Mouse (Mus musculus) mature B cell (primary cell): ENCODE results near the gene Ccm2l.

Experiments
- in situ Hi-C: fragments of 300-500 bp; cut with MboI; formaldehyde crosslinking; loops from 2 replicates; pipeline ENCODE4 v1.14.3; 2019

The Ccm2l gene

DNA sequence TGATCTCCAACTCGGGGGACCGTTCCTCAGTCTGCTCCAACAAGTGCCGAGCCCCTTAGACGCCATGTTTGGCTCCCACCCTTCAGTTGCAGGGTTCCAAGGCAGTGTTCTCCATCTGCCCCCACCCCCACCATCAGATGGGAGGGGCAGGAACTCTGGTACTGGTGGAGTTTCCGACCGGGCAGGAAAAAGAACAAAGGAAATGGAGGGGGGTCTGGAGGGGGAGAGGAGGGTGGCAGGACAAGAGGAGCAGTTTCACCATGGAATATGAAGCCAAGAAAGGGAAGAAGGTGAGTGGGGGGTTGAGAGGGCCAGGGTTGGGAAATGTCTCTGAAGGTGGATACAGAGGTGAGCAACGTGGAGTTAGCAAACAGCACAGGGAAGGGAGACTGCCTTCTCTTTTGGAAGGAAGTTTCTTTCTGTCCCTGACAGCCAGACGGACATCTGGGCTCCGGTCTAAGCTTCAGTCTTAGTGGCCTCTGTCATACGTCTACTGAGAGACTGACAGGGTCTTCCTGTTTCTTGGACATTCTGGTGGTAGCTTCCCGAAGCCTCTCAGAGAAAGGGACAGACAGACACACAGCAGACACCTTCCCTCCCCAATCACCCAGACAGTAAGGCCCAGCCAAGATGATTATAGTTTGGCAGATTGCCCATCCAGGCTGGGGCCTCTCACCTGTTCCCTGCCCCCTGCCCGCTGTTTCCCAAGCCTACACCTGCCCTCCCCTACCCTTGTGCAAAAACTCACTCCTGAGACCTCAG, at the start of gene Ccm2l:
TSS of gene Ccm2l (plus strand) at position 209 of the 762 bp plus-strand sequence.
- in situ Hi-C loops = no loop called here

DNA sequence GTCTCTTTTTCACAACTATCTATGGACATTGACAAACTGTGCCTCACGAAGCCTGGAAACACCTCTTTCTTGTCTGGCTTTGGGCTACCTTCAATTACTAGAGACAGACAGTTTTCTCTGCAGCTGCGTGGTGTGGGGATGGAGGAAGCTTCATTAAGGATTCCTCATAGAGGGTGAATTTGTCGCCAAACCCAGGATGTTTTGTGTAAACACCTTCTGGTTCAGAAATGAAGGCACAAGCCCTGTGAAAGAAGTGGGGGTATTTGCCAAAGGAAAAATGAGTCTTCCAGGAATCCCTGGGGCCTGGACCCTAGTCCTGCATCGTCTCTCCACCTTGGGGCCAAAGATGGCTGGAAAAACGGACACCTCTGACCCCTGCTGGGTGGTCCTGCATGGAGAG, 49.0 kb upstream of the Ccm2l start:
- in situ Hi-C loops = no loop called here

DNA sequence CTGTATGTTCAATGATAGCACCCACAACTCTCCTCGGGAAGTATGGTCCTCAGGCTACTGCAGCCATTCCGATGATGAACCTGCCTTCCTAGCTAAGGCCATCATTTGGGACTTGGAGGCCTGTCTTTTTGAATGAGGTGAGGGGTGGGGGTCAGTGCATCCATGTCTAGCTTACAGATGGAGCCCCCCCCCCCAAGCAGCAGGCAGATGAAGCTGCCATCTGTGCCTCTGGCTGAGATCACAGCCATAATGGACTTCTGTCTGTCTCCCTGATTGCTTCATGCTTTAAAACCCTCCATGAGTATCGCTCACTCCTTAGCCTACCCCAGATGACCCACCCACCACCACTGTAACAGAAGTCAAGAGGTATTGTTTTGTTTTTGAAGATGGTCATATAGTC, 46.4 kb upstream of the Ccm2l start:
- in situ Hi-C loops = no loop called here

DNA sequence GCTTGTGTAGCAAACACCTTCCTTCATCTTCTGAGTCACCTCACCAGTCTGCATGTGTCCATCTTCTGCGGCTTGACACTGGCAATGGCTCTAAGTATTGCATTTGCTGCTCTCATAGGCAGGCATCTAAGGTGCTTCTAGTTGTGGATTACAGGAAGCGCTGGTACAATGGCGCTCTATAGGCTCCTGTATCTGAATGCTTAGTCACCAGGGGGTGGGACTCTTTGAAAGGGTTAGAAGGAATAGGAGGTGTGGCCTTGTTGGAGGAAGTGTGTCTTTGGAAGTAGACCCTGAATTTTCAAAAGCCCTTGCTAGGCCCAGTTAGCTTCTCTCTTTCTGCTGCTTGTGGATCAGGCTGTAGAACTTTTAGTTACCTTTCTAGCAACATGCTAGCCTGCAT, 44.6 kb upstream of the Ccm2l start:
- in situ Hi-C loops = no loop called here

DNA sequence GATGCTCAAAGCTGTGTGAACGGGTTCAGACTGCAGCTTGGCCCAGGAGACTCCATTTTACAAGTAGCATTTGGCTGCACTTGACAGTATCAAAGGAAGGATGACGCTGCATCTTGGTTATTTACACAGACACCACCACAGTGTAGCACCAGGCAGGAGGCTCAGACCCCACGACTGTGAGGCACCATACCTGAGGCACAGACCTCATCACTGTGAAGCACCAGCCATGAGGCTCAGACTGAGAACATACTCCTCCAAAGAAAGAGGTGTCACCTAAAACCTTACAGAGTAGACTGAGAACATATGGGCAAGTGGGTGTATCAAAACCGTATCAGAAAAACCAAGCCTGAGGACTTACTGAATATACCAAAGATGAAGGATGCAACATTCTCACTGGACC, 42.9 kb upstream of the Ccm2l start:
- in situ Hi-C loops = no loop called here

DNA sequence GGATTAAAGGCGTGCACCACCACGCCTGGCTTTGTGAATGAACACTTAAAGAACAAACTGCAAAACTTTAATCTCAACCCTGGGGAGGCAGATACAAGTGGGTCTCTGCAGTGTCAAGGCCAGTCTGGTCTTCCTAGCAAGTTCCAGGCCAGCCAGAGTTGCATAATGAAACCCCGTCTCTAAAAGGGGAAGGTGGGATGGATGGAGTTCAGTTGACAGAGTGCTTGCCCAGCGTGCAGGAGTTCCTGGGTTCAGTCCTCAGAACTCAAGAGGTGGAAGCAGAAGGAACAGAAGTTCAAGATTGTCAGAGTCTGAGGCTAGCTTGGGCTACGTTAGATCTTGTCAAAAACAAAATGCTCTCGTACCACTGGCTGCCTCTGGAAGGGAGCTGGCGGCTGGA, 39.7 kb upstream of the Ccm2l start:
- in situ Hi-C loops = no loop called here

DNA sequence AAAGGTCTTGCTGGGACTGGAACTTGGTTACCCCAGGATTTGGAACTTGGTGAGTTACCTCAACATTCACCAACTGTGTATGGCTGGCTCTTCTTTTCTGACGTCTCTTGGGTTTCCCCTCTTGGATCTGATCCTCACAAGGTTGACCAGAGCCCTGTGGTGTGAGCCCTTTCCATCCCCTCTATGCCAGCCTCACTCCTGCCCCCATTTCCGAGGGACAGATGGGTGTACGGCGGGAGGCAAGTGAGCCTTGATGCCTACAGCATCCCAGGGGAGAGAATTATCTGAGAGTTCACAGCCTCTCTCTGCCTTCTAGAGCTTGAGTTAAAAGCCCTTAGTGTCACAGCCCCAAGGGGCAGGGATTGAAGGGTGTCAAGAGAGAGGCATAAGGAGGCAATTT, 38.3 kb upstream of the Ccm2l start:
- in situ Hi-C loops = no loop called here

DNA sequence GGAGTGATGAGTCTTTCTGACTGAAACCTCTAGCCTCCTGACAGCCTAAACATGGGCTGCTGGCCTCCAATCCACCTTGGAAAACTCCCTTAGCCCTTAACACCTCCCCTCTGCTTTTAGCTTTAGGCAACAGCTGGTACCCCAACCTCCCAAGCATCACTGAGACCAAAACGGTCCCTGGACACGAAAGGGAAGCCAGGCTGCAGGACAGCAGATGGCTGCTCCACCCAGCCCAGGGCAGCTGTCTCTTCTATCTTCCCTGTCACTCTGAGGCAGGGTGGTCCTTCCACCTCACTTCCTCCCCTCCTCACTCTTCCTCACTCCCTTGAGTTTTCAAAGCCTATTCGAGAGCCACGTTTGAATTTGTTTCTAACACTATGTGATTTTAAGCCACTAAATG, 35.3 kb upstream of the Ccm2l start:
- in situ Hi-C loops = no loop called here

DNA sequence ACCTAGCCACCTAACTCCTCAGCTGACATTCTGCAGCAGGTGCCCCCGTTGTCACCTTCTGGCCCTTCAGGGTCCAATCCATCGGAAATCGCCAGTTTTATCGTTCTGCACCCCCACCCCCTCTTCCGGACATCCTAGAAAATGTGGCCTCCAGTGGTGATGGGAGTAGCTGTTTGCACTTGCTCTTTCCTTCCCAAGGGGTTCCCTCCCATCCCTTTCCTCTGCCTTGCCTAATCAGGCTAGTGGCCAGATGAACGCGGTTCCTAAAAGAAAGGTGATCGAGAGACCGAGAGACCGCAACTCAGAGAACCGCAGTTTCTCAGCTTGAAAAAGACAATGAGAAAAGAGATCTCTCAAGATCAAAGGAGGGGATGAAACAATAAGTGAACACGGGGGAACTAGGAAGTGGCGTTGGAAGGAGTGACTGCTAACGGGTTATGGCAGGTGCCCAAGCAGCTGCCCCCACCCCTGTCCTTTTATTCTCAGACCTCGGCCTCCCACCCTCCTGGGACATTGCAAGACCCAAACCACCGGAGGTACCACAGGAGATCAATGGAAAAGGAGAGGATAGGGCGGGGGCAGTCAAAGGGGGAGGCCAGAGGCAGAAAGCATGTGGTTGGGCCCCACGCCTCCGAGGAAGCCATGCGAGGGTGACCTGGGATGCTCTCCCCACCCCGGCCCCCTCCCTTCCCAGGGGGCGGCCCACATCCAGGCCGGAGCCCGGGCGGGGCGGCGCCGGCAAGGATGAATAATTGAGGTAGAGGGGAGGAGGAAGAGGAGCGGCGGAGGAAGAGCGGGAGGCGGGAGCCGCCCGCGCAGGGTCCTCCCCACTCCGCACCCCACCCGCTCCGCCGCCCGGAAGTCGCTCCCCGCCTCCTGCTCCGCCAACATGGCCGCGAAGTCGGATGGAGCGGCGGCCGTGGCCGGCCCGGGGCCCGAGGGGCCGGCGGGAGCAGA, 34.4 kb upstream of the Ccm2l start, which contains the start of gene Xkr7:
TSS of gene Xkr7 (plus strand) at position 727 of the 957 bp plus-strand sequence.
- in situ Hi-C loops = no loop called here

DNA sequence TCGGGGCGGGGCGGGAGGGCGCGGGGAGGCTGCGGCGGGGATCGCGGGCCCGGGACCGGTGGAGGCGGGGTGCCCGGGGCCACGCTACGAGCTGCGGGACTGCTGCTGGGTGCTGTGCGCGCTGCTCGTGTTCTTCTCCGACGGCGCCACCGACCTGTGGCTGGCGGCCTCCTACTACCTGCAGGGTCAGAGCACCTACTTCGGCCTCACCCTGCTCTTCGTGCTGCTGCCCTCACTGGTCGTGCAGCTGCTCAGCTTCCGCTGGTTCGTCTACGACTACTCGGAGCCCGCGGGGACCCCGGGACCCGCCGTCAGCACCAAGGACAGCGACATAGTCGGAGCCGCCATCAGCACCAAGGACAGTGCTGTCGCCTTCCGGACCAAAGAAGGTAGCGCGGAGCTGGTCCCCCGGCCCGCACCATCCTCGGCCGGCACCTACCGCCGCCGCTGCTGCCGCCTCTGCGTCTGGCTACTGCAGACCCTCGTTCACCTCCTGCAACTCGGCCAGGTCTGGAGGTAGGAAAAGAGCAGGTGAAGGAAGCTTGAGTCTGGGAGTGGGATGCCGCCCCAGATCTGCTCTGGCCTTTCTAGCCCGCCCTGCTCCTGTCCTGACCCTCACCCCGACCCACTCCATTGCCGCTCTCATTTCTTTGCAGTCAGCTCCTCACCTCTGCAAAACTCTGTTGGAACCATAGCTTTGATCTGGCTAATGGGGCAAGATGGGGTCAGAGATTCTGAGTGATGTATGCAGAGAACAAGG, 33.5 kb upstream of the Ccm2l start:
- in situ Hi-C loops = no loop called here

DNA sequence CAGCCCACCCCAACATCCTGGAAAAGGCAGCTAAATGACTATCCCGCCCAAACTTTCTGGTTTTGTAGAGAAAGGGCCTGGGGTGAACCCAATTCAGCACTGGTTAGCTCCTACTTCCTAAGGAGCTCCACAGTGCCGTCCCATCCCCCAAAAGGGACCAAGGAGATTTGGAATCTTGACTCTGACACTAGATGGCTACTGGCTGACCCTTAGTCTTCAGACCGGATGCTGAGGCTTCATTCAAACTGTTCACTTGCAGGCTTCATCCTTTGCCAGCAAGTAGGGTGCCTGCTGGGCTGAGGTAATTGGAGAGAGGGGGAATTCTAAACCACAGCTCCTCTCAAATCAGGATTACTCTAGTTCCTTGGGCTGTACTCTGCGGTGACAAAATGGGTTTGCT, 32.8 kb upstream of the Ccm2l start:
- in situ Hi-C loops = no loop called here

DNA sequence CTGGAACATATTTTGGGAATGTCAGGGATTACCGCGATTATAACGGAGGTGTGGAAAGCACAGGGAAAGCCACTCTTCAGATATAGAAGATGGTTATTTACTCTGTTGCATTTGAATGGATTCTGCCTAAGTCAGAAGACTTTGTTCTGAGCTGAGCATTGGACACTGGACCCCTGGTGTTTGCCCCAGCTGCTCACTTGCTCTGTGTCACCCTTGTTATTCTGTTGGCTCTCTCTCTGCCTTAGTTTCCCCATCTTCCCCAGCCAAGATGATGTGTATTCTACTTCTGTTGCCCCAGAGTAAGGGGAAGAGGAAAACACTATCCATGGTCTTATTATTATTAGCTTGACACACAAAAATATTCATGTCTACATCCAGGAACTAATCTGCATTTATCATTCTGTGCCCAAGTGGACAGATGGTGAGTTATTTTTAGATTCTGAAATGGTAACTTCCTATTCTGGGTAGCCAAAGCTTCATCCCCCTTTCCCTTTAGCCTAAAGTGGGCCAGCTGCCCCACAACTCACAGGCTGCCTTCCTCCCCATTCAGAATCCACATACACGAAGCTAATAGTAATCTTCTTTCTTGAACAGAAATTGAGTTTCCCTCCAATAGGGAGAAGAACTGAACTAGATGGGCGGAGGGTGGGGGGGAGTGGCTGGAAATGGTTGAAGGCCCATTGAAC, 32.1 kb upstream of the Ccm2l start:
- in situ Hi-C loops = no loop called here

DNA sequence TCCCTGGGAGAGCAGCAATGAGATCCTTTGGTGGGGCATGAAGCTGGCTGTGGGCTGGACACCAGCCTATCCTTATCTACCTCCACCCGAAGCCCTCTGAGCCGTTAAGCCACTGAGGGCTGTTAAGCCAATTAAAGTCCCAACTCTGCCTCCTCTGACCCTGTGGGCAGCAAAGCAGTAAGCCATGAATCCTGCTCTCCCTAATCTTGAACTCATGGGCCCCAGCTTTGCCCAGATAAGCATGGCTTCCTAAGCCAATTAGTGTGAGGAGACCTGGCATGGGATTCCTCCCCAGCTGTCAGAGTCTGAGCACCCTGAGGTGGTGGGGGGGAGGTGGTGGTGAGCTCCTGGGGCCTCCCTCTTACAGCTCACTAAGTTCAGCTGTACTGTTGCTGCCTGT, 29.1 kb upstream of the Ccm2l start:
- in situ Hi-C loops = no loop called here

DNA sequence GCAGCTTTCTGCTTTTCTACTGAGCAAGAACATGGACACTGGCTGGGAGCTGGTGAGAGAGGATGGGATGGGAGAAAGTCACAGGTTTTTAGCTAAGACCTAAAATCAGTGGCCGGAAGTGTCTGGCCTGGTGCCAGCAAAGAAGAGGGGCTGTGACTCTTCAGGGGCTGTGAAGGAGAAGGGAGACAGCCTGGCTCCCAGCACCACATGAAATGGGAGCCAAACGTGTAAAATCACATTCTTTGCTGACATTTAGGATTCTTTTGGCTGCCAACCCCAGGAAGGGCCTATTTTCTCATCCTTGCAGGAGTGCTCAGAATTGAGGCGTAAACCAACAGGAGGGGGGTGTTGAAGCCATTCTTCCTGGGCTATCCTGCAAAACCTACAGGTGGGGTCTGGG, 21.9 kb upstream of the Ccm2l start:
- in situ Hi-C loops = no loop called here

DNA sequence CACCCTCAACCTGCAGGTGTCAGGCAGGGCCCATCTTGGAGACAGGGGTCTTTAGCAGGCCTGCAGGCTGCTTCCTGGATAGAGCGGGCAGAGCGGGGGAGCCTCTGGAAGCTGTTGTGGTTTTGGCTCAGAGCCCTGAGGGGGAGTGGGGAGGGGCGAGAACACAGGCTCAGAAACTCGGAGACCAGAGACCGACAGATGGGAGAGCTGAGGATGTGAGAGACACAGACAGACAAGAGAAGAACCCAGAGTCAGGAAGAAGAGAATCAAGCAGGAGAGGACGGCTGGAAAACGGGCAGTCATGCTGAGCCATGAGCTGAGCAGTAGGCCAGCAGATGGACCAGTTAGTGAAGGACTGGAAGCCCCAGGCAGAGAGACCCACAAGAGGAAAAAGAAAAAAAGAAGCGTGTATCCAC, 19.9 kb upstream of the Ccm2l start:
- in situ Hi-C loops = no loop called here

DNA sequence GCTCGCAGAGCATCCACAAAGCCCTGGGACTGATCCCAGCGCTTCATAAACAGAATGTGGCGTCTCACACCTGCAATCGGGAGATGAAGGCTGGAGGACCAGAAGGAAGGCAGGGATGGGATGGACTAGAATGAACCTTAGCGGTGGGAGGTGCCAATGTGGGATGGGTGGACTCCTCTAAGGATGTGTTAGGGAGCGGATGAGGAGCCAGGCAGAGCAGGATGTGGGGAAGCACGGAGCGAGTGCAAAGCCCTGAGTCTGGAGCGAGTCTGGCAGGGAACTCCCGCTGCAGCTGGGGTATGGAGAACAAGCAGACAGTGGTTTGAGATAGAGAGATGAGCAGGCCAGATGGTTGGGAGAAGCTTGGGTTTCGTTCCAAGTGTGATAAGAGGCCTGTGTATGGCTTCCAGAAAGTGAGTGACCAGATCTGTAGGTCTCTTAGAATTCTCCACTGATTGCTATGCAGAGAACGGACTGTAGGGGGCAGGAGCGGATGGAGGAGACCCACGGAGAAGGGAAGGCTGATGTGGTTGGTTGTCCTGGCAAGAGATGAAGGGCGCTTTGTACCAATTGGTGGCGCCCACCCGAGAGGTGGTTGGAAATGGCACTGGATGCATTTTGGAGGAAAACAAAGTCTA, 17.8 kb upstream of the Ccm2l start:
- in situ Hi-C loops = no loop called here

DNA sequence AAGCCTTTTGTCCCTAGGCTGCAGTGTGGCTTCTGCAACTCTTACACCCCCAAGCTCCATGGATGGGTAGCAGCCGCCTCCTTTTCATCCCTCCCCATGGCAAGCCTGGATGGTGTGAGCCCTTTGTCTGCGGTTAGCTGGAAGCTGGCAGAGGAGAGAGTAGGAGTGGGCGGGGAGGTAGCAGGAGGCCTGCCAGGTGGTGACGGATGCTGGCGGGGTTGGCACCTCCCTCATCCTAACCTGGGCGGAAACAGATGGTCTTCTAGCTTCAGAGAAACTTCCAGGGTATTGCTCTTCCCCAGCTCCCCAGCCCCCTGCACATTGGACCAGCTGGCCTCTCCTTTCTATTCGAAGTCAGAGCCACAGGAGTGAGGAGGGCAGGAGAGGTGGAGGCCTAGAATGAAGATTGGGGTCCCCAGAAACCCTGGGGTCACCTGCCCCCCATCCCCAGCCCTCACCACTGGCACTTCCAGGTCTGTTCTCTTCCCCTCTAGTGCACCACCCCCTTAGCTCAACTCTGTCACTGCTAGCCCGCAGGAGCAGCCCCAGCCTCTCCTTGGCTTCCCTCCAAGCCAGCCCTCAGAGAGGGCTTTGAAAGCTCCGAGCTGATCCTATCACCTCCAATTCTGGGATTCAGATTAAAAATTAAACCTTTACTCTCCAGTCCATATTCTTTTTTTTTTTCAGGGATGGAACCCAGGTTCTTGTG, 16.3 kb upstream of the Ccm2l start:
- in situ Hi-C loops = no loop called here

DNA sequence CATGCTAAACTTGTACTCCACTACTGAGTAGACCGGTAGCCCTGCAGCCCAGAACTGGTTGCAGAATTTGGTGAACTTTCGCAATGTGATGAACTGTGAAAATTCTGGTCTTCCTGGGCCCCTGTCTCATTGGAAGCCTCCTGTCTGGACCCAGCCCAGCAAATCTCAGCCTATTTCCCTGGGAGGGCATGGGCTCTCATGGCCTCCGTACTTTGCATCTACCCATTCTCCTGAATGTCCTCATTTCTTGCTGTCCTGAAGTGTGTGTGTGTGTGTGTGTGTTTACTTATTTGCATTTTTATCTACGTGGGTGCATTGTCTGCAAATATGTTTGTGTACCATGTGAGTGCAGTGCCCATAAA, 15.8 kb upstream of the Ccm2l start:
- in situ Hi-C loops = no loop called here

DNA sequence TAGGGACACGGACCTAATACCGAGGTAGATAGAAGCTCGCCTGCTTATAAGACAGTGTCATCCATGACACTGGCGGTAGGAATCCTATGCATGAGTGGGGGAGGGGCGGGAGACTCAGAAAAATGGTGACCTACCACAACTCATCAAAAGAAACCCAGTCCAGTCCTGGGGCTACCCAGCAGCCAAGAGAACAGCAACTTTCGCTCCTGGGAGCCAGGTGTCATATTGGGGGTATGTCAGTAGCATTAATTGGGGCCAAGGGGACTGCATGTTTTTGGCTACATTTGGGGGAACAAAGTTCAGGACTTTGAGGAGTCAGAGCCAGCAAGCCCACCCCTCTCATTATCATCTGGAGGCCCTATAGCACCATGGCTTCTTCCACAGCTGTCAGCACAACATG, 14.7 kb upstream of the Ccm2l start:
- in situ Hi-C loops = no loop called here

DNA sequence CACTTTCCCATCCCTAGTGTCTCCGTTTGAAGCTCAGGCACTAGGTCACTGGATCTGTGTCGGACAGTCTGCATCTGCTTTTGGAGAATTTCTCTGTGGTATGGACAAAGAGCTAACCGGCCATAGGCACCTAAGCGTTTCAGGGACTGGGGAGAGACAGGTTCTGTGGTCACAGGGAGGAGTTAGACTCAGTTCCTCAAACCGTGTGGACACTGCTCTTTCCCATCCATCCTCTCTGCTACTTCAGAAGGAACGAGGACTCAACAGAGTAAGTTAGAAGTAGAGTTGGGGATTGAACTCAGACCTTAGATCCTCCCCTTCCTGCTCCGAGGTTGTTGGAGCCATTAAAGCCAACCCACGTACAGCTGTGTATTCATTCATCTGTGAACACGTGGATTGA, 14.2 kb upstream of the Ccm2l start:
- in situ Hi-C loops = no loop called here
